Mouse (Mus musculus) midbrain, embryonic 10.5 days (tissue): ENCODE results near the gene Abcb8. TPM values are rescaled to one million over a fixed set of nuclear protein-coding genes. Genes with fewer than 3 reads are reported as not detected.

ENCODE experiments used
- polyA plus RNA-seq: library from polyadenylated mRNA; unstranded; fragments of >200 nt; fragmentation: Nextera tagmentation; extraction: Ambion mirVana; gene quantifications from 2 replicates; pipeline ENCODE4 v1.2.1, GENCODE M21; 2016

Gene Abcb8
- polyA plus RNA-seq, 1 experiment from 2014 or later: 64.6 TPM

Other genes with a start within 250 kb of the Abcb8 start
- gene Nupl2, start 228.7 kb upstream of the Abcb8 start, polyA plus RNA-seq: 19.8 and 21.9 TPM in 2 replicates
- gene Kcnh2, start 42.1 kb upstream of the Abcb8 start, polyA plus RNA-seq: 27.1 and 35.3 TPM in 2 replicates
- gene Nos3, start 28.9 kb upstream of the Abcb8 start, polyA plus RNA-seq: 7.9 and 9.3 TPM in 2 replicates
- 0.31 and 0.72 TPM in 2 replicates for gene Atg9b, start 1.5 kb upstream of the Abcb8 start, polyA plus RNA-seq
- 0.19 and 0.31 TPM in 2 replicates for gene Asic3, start 19.7 kb downstream of the Abcb8 start, polyA plus RNA-seq
- 49.0 and 61.6 TPM in 2 replicates for gene Cdk5, start 29.9 kb downstream of the Abcb8 start, polyA plus RNA-seq
- gene Slc4a2, start 30.2 kb downstream of the Abcb8 start, polyA plus RNA-seq: 32.9 and 33.3 TPM in 2 replicates
- 107 and 113 TPM in 2 replicates for gene Fastk, start 51.6 kb downstream of the Abcb8 start, polyA plus RNA-seq
- 30.9 and 32.9 TPM in 2 replicates for gene Tmub1, start 54.2 kb downstream of the Abcb8 start, polyA plus RNA-seq
- gene Agap3, start 58.5 kb downstream of the Abcb8 start, polyA plus RNA-seq: 27.6 and 31.2 TPM in 2 replicates
- not detected in 2 replicates for gene Gbx1, start 133.5 kb downstream of the Abcb8 start, polyA plus RNA-seq
- 0.06 and 0.15 TPM in 2 replicates for gene Asb10, start 147.3 kb downstream of the Abcb8 start, polyA plus RNA-seq
- 0.05 TPM in 1 of 2 replicates, not detected in the other for gene 4931409K22Rik, start 163.1 kb downstream of the Abcb8 start, polyA plus RNA-seq
- gene Abcf2, start 183.8 kb downstream of the Abcb8 start, polyA plus RNA-seq: 160 and 170 TPM in 2 replicates
- gene Chpf2, start 193.1 kb downstream of the Abcb8 start, polyA plus RNA-seq: 14.8 and 19.7 TPM in 2 replicates
- gene Smarcd3, start 230.7 kb downstream of the Abcb8 start, polyA plus RNA-seq: 32.4 and 44.8 TPM in 2 replicates